Mouse (Mus musculus) gonadal fat pad, adult 2 months (tissue): ENCODE data around the gene Grem2. TPM values are rescaled to one million over a fixed set of nuclear protein-coding genes. Genes with fewer than 3 reads are reported as not detected.

Experiments used
- DNase-seq: peaks from one replicate; pipeline ENCODE4 v3.0.0-alpha.2; 2012; ENCODE audit warnings: low read depth
- polyA plus RNA-seq: library from polyadenylated mRNA; depleted of rRNA; stranded (reverse); fragments of >200 nt; gene quantifications from 2 replicates; pipeline ENCODE4 v1.2.3, GENCODE M21; 2012

The Grem2 gene
- polyA plus RNA-seq, 1 experiment = 2.0 TPM

- DNase-seq = no peak
These were observed 133.0 kb downstream of the Grem2 start for GRCm38 (mm10) chr1:174788617-174789016.
